Mouse (Mus musculus) midbrain, embryonic 14.5 days (tissue): ENCODE data around the gene Dennd1b. TPM values are rescaled to one million over a fixed set of nuclear protein-coding genes. Genes with fewer than 3 reads are reported as not detected.

Experiments
- ATAC-seq: fragments of 200-750 bp; cut with Nextera tagmentation; 2 replicates; pipeline ENCODE4 v1.8.0; 2017; ENCODE audit warnings: moderate number of reproducible peaks, moderate library complexity; ENCODE audit not compliant: low FRiP score, low TSS enrichment
- DNase-seq: peaks from one replicate; pipeline ENCODE4 v3.0.0-alpha.2; 2015
- H3K27ac ChIP-seq: fragments of 300-500 bp; sonication (generic); replicated peaks from 2 replicates; pipeline ENCODE4 v1.5.1; 2014; ENCODE audit warnings: mild to moderate bottlenecking, low read depth, low read length, moderate library complexity
- H3K27me3 ChIP-seq: fragments of 300-500 bp; sonication (generic); 2 replicates; pipeline ENCODE4 v1.6.1; 2014; ENCODE audit warnings: low read length, control low read depth, mixed read lengths; ENCODE audit not compliant: control insufficient read depth, insufficient read depth
- H3K36me3 ChIP-seq: fragments of 300-500 bp; sonication (generic); 2 replicates; pipeline ENCODE4 v1.6.1; 2014; ENCODE audit warnings: low read length, control low read depth; ENCODE audit not compliant: control insufficient read depth, insufficient read depth
- H3K4me1 ChIP-seq: fragments of 300-500 bp; sonication (generic); 2 replicates; pipeline ENCODE4 v1.6.1; 2014; ENCODE audit warnings: mild to moderate bottlenecking, antibody characterized with exemption, low read length, control low read depth; ENCODE audit not compliant: control insufficient read depth, insufficient read depth
- H3K4me2 ChIP-seq: fragments of 300-500 bp; sonication (generic); 2 replicates; pipeline ENCODE4 v1.6.1; 2014; ENCODE audit warnings: mild to moderate bottlenecking, low read length, moderate library complexity
- H3K4me3 ChIP-seq: fragments of 300-500 bp; sonication (generic); replicated peaks from 2 replicates; pipeline ENCODE4 v1.5.1; 2014; ENCODE audit warnings: low read depth, low read length
- H3K9ac ChIP-seq: fragments of 300-500 bp; sonication (generic); replicated peaks from 2 replicates; pipeline ENCODE4 v1.6.1; 2014; ENCODE audit warnings: mild to moderate bottlenecking, low read length, moderate library complexity
- H3K9me3 ChIP-seq: fragments of 300-500 bp; sonication (generic); 2 replicates; pipeline ENCODE4 v1.6.1; 2016; ENCODE audit warnings: low read length, control low read depth, mixed read lengths; ENCODE audit not compliant: control insufficient read depth
- WGBS: fragments of 180-500 bp; shearing (Covaris S2); extraction: QIAGEN DNeasy Blood & Tissue Kit; methylation state at CpG from one replicate; pipeline ENCODE4 v1.1.7; 2014; 5-methylcytosine and 5-hydroxymethylcytosine counted together
- polyA plus RNA-seq: library from polyadenylated mRNA; unstranded; fragments of >200 nt; fragmentation: Nextera tagmentation; extraction: Ambion mirVana; gene quantifications from 2 replicates; pipeline ENCODE4 v1.2.1, GENCODE M21; 2014

Dennd1b gene
- polyA plus RNA-seq, 1 experiment from 2014 or later, result 15.0 TPM

DNA sequence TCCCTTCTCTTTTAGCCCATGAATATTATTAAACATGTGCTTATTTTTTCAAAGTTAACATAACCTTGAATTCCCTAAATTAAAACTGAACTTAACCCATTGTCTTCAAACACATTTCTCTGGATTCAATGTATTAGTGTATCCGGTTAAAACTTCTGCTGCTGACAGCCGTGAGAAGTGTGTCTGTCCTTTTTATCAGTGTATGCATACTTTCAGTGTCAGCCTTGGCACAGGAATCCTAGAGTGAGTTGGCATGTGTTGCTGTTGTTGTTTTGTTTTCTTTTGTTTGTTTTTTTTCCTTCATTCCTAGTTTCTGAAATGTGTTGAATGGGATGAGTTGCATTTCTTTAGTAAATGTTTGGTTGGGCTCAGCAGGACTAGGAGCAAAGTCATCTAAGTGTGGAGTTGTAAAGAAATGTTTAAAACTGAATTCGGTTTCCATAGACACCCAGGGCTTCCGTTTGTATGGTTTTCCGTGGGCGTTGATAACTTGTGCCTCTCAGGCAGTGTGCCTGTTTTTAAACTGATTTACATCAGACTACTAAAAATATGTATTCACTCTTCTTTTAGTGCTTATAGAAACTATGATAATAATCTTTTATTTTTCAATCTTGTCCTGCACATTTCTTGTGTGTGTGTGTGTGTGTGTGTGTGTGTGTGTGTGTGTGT lies 217.4 kb downstream of the Dennd1b start:
- Histone ChIP-seq H3K4me1 (no peaks in the 10 kb centered on the region), H3K27ac (no peak overlapping the region), H3K4me3 (no peak overlapping the region), H3K36me3 (0 out of 2 replicates have a peak, but pooled peaks cover 2% of the 10 kb centered on the region), H3K9me3 (no peaks in the 10 kb centered on the region), H3K9ac (no peak overlapping the region), H3K4me2 (no peak overlapping the region), H3K27me3 (no peaks in the 10 kb centered on the region)
- WGBS, result 70% methylated on average over 6 of the region's 6 CpGs
- ATAC-seq (no peak), DNase-seq (no peak)

DNA sequence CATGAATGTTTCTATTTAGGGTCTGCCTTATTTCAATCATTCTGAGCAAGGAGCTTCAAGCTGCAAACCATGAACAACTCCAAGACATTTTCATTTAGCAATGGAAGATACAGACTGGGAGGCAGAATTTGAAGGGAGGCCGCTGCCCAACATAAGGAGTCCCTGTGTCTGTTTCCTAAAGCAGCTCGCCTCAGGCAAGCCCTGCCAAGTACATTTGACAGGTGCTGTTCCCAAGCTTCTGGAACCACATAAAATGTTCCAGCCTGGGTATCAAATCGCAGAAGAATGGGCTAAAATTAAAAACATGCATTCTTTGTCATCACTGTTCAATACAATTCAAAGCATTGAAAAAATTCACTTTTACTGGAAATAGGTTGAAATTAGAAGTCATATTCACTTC lies 229.4 kb downstream of the Dennd1b start:
- WGBS, result 85% methylated on average over 3 of the region's 3 CpGs
- Histone ChIP-seq H3K36me3 (no peaks in the 10 kb centered on the region), H3K27ac (no peak overlapping the region), H3K4me2 (no peak overlapping the region), H3K4me1 (peaks cover 8% of the 10 kb centered on the region; the same call in 1 of the 2 replicates), H3K27me3 (no peaks in the 10 kb centered on the region), H3K9ac (no peak overlapping the region), H3K9me3 (no peaks in the 10 kb centered on the region), H3K4me3 (no peak overlapping the region)
- ATAC-seq (no peak), DNase-seq (no peak)

DNA sequence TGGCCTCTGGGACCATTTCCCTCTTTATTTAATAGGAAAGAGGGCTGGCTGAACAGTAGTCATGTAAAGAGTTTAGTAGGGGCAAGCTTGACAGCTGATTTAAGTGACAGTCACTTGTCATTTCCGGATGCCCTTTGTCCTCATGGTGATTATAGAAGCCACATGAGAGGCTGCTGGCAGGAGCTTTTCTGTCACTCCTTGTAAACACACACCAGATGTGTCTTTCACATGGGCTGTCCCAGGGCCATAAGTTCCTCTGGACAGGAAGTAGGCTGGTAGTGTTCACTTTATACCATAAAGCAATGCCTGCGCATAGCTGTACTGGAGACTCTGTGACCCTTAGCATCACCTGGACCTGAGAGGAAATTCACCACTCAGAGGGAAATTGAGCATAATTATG lies 230.8 kb downstream of the Dennd1b start:
- H3K4me1 ChIP-seq, result peaks cover 8% of the 10 kb centered on the region; the same call in 1 of the 2 replicates
- no peaks in the 10 kb centered on the region for H3K9me3 ChIP-seq
- H3K9ac ChIP-seq, result no peak overlapping the region
- no peaks in the 10 kb centered on the region for H3K27me3 ChIP-seq
- no peak overlapping the region for H3K4me2 ChIP-seq
- DNase-seq (no peak), ATAC-seq (no peak)
- no peak overlapping the region for H3K4me3 ChIP-seq
- WGBS, result 54% methylated on average over 2 of the region's 2 CpGs
- H3K36me3 ChIP-seq, result no peaks in the 10 kb centered on the region
- no peak overlapping the region for H3K27ac ChIP-seq

DNA sequence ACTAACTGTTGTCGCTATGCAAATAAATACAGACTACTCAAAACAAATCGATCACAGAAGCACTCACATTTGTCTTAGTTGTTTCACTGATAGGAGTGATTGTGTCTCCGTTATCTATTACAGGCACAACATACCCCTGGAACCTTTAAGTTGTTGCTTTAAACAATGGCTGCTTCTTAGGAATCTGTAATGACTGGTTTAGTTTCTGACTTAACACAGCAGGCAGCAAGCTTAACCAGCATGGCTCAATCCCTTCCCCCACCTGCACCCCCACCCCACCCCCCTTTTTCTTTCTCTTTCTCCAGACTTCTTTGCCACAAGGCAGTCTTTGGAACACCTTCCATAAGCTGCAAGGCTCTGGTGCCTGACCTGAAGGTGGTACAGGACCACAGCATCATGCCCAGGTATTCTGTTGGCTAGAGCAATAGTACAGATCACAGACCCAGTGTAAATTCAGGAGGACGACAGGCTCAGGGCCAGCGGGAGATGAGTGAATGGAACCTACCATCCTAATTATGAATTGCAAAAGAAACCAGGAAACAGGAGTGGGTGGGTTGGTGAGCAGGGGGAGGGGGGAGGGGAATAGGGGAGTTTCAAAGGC lies 231.3 kb downstream of the Dennd1b start:
- Histone ChIP-seq H3K9me3 (no peaks in the 10 kb centered on the region), H3K36me3 (no peaks in the 10 kb centered on the region), H3K4me2 (peak overlapping the region; percentile 13), H3K4me1 (peaks cover 8% of the 10 kb centered on the region; the same call in 1 of the 2 replicates), H3K27ac (no peak overlapping the region; the same call in 1 of the 2 replicates), H3K27me3 (no peaks in the 10 kb centered on the region), H3K9ac (no peak overlapping the region), H3K4me3 (no peak overlapping the region)
- DNase-seq, result peak; percentile 11
- peak; percentile 40; the same call in 1 of the 2 replicates for ATAC-seq
- 12% methylated on average over 5 of the region's 5 CpGs for WGBS

DNA sequence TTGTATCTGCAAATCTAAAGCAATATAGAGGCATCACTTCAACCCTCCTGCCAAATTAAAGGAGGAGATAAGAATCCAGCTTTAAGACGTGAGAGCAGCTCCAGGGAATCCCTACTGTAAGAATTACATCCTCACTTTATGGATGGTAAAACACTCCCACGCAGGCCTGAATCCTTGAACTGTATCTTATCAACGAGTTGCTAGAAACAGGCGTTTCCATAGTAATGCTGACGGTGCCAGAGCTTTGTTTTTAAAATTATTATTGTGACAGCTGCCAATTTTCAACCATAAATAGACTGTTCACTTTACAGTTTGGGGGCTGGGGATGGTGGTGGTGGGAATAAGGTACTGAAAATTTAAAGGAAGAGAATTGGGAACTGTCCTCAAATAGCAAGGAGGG lies 239.8 kb downstream of the Dennd1b start:
- no peak overlapping the region for H3K9ac ChIP-seq
- DNase-seq (peak; percentile 32), ATAC-seq (no peak)
- H3K27me3 ChIP-seq, result no peaks in the 10 kb centered on the region
- 73% methylated on average over 5 of the region's 5 CpGs for WGBS
- no peaks in the 10 kb centered on the region for H3K9me3 ChIP-seq
- H3K4me3 ChIP-seq, result no peak overlapping the region
- H3K27ac ChIP-seq, result no peak overlapping the region
- H3K36me3 ChIP-seq, result no peaks in the 10 kb centered on the region
- H3K4me2 ChIP-seq, result no peak overlapping the region
- H3K4me1 ChIP-seq, result no peaks in the 10 kb centered on the region

DNA sequence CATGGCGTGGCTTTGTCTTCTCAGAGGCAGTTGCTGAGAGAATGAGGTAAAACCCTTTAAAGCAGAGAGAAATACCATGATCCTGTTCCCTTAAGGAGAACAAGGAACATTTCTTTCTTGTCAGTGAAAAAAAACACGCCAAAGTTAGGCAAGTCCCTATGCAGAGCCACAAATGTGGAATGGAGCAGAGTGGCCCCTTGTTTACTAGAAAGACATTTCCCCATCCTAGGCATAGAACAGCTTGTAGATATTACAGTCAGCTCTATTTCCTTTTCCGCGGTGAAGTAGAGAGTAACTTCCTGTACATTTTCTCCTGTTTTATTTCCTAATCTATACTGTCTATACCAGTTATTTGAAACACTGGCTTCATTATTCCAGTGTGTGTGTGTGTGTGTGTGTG lies 243.0 kb downstream of the Dennd1b start:
- ATAC-seq (no peak), DNase-seq (no peak)
- H3K36me3 ChIP-seq, result no peaks in the 10 kb centered on the region
- 81% methylated on average over 4 of the region's 4 CpGs for WGBS
- H3K4me2 ChIP-seq, result no peak overlapping the region
- H3K27me3 ChIP-seq, result no peaks in the 10 kb centered on the region
- H3K9ac ChIP-seq, result no peak overlapping the region
- H3K9me3 ChIP-seq, result no peaks in the 10 kb centered on the region
- H3K4me3 ChIP-seq, result no peak overlapping the region
- H3K27ac ChIP-seq, result no peak overlapping the region
- H3K4me1 ChIP-seq, result peaks cover 12% of the 10 kb centered on the region

DNA sequence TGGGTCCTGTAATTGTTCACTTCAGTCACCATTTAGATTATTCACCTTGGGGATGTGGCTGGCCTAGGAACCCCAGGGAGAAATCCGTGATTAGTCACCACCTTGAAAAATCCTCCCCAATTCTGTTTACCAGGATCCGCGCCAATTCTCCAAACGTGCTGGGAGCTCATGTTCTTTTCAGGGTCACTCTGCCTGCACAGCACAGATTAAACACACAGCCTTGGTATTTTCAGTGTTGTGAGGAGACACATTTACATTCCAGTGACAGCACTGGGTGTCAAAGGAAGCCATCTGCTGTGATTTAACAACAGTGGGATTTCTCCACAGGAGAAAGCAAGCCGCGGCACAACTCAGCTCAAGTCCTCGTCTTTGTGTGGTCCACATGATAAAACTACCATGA lies 246.6 kb downstream of the Dennd1b start:
- no peaks in the 10 kb centered on the region for H3K9me3 ChIP-seq
- H3K27ac ChIP-seq, result 0 out of 2 replicates have a peak overlapping the region, but pooled peaks have one; percentile 6
- no peaks in the 10 kb centered on the region for H3K36me3 ChIP-seq
- ATAC-seq (no peak), DNase-seq (peak; percentile 62)
- WGBS, result 8% methylated on average over 7 of the region's 7 CpGs
- H3K27me3 ChIP-seq, result no peaks in the 10 kb centered on the region
- peak overlapping the region; percentile 9; the same call in 1 of the 2 replicates for H3K9ac ChIP-seq
- H3K4me2 ChIP-seq, result peak overlapping the region; percentile 28; the same call in 1 of the 2 replicates
- H3K4me1 ChIP-seq, result peaks cover 12% of the 10 kb centered on the region
- H3K4me3 ChIP-seq, result no peak overlapping the region

DNA sequence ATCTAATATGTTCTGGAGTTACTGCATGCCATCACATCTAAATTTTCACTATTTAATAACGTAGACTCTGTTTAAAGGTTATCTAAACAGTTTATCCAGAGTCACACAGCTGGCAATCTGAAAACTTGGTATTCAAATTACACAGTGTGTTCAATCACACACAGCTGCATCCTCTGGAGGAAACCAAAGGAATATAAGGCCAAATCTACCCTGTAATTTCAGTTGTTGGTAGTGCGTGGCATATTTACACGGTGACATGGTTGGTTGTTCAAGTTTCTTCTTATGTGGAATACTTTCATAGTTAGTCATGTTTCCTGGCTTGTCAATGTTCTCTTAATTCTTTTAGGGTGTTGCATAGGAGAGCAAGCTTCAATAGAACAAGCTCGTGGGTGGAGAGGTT lies 247.3 kb downstream of the Dennd1b start:
- H3K9me3 ChIP-seq, result no peaks in the 10 kb centered on the region
- no peaks in the 10 kb centered on the region for H3K36me3 ChIP-seq
- ATAC-seq (no peak), DNase-seq (no peak)
- H3K9ac ChIP-seq, result no peak overlapping the region
- no peak overlapping the region for H3K4me3 ChIP-seq
- 72% methylated on average over 4 of the region's 4 CpGs for WGBS
- peaks cover 12% of the 10 kb centered on the region for H3K4me1 ChIP-seq
- H3K27ac ChIP-seq, result no peak overlapping the region
- H3K4me2 ChIP-seq, result no peak overlapping the region
- no peaks in the 10 kb centered on the region for H3K27me3 ChIP-seq

DNA sequence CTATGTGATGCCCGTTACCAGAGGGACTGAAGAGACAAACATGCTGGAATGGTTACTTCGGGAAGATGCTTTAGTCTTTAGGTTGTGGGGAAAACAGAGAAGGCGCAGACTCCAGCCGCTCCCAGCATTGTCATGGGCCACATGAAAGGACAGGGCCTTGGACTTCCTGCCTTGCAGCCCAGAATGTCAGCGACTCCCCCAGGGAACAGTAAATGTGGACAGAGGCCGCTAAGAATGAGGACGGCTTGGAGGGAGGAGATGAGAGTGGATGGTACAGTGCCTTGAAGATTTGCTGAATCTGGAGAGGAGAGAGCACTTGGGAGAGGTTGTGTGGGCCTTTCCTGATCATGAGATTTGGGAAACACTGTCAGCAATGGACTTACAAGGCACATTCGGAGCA lies 252.1 kb downstream of the Dennd1b start:
- ATAC-seq, result no peak
- Histone ChIP-seq H3K27ac (no peak overlapping the region), H3K9me3 (no peaks in the 10 kb centered on the region), H3K4me2 (no peak overlapping the region), H3K9ac (no peak overlapping the region), H3K4me3 (no peak overlapping the region), H3K4me1 (no peaks in the 10 kb centered on the region; the same call in 1 of the 2 replicates), H3K36me3 (no peaks in the 10 kb centered on the region), H3K27me3 (no peaks in the 10 kb centered on the region)
- no peak for DNase-seq
- WGBS, result 65% methylated on average over 8 of the region's 8 CpGs
